Mouse (Mus musculus): ENCODE data around the gene Sppl3.
"Not testable (repeated sequence)": the region's sequence is repeated elsewhere in the genome, so short reads cannot be mapped to it uniquely, and the experiment has no call there.

Gene Sppl3

DNA sequence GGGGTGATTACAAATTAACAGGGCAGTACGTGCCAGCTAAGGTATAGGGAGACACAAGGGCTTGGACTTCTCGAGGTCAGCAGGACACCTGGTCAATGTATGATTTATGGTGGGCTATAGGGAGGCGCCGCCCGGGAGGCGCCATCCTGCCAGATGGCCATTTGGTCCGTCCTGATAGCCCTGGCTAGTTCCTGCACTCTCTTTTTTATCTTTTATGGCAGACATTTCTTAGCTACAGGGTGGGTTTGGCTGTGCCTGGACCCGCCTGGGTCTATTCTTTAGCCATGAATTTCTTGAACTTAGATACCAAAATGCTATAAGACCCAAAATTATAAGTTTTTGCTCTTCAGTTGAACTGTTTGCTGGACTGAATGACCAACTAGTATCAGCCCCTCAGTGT, 62.4 kb downstream of the Sppl3 start:
- not testable (repeated sequence) for DNase-seq (ENCODE audit: low read depth, low spot score)

DNA sequence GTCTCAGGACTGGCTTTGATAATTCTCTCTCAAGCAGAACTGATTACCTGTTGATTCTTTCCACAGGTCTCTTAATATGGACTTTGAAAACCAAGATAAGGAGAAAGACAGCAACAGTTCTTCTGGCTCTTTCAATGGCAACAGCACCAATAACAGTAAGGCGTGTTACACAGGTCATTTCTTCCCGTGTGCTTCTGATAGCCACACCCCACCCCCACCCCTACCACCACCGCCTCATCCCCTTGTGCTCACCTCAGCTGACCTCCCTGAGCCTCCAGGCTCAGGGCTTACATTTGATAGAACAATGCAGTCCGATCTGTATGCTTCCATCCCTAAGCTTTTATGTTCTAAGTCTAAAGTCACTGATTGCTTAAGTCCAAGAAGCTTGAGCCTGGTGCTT, 63.8 kb downstream of the Sppl3 start:
- no peak for DNase-seq (ENCODE audit: low read depth, low spot score)

DNA sequence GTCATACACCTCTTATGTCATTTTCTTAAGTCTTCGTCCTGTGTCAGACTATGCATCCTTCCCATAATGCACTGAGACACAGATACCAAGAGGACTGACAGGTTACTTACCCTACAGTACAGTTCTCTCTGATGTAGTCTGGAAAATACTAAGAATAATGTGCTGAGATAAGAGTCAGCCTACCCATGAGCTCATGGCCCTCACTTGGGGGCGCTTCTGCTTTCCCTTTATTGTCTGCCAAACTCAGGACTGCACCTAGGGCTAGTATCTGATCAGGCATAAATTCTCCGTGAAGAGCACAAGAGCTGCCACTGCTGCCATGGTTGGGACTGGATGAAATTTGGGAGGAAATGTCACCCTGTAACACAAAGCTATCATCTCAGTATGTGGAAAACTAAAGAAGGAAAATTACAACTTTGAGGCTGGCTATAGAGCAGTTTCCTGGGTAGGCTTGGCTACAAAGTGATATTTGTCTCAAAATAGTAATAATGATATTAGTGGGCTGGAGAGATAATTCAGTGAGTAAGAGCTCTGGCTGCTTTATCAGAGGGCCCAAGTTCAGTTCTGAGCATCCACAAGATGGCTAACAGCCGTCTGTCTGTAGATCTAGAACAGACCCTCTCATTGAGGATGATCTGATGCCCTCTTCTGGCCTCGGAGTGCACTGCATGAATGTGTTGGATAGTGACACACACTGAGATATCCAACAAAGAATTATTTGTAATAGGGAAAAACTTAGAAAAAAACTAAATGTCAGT, 65.4 kb downstream of the Sppl3 start:
- DNase-seq (ENCODE audit: low read depth, low spot score), result no peak

DNA sequence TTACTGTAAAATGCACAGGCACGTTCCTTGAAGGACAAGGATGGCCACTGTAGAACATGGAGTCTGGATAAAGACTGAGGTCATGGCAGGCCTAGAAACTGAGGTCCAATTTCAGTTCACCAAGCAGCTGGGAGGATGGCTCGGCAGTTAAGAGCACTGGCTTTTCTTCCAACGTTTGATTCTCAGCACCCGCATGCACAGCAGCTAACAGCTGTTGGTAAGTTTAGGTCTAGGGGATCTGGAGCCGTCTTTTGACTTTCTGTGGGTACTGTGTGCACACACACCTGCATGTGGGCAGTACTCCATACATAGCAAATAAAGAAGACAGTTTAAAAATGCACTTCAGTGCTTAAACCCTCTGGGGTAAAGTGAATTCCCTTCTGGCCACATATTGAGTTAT, 70.7 kb downstream of the Sppl3 start:
- no peak for DNase-seq (ENCODE audit: low read depth, low spot score)

DNA sequence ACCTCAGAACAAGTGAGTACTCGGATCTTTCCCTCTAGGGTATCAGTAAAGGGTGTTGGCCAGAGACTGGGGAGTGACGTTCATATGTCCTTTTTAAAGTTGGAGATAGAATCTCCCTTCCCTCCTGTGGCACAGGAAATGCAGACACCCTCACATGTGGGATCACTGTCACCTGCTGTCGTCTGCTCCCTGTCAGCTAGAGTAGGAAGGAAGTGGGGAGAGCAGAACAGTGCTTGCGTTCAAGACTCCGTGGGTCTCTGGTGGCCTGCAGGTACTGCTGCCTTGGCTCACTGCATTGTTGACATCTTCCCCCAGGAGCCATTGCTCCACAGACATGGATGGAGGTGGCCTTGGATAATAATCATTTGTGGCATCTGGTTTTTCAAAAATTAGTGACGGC, 72.6 kb downstream of the Sppl3 start:
- DNase-seq (ENCODE audit: low read depth, low spot score), result no peak

DNA sequence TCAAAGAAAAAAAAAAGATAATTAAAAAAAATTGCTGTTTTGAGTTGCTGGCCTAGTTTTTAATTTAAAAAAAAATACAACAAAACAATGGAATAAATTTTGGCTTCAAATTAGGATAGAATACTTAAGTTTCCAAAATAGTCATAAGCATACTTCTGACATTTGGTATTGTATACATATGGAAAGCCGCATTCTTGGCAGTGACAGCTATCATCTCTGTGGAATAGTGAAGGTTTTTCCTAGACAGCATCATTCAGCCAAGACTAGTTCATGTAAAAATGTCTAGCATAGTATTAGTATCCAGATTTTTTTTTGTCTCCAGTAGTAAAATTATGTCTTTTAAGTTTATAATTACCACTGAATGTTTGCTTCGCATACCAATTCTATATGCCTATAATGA, 74.7 kb downstream of the Sppl3 start:
- DNase-seq (ENCODE audit: low read depth, low spot score), result no peak

DNA sequence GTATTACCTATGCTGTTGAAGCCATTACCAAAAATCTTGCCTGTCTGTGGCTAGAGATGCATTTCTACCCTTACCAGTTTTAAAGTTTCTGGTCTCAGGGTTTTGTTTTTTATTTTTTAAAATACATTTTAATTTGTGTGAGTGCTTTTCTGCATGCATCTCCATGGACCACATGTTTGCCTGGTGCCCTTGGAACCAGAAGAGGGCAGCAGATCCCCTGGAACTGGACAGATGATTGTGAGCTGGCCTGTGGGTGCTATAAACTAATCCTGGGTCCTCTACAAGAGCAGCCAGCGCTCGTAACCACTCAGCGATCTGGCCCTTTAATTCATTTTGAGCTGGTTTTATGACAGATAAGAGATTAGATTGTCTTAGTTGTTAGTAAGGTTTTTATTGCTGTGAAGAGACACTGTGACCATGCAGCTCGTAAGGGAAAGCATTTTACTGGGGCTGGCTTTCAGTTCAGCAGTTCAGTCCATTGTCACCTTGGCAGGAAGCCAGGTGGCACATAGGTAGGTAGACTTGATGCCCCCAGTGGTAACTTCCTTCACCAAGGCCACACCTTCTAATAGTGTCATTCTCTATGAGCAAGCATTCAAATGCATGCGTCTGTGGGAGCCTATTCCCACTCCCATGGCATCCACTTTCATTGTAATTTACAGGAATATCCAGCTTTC, 78.8 kb downstream of the Sppl3 start:
- no peak for DNase-seq (ENCODE audit: low read depth, low spot score)

DNA sequence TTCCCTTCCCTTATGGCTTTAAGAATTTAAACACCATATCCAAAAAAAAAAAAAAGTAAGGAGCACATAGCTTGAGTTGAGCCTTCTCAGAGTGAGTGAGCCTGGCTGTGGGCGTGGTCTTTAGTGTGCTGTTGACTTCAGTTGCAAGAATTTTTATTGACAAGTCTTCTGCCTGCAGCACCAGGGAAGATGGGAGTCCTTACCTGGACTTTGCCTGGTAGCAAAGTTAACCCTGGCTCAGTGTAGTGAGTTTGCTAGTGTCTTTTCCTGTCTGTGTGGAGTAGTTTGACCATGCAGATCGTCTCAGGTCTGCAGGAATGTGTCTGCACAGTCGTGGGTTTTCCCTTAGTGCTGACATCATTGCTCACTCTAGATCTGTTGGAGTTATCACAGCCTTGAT, 80.1 kb downstream of the Sppl3 start:
- no peak for DNase-seq (ENCODE audit: low read depth, low spot score)

DNA sequence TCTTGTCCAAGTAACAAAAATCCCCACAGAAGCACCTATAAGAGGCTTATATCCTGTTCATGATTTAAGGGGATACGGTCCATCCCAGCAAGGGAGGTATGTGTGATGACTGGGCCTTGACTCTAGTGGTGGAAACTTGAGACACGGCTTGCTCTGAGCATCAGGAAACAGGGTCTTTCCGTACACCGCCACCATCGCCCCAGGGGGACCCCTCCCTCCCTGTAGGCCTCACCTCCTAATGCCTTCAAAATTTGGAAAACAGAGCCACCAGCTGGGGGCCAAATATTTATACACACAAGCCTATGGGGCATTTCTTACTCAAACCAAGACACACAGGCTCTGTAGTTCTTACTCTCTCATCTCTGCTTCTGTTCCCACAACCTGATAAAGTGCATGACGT, 80.8 kb downstream of the Sppl3 start:
- DNase-seq (ENCODE audit: low read depth, low spot score), result no peak

DNA sequence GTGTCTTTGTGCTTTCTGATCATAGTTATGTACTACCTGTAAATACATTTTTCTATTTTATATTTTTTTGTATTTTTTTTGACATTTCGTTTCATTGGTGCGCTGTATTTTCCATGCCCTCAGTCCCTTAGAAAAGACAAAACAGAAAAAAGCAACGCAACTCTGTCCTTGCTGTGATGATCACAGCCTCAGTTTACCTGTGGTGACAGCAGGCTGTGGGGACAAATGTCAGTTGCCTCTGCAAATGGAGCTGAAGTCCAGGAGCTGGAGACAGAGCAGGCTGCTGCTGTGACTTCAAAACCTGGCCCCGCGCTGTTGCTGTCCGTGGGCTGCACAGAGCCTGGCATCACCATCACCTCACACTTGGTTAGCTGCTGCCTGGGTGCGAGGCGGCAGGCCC, 87.3 kb downstream of the Sppl3 start, which contains the start of gene Gm10401:
Gene Gm10401, minus strand, starts transcription at position 101 of the 400 bp plus-strand sequence.
- DNase-seq (ENCODE audit: low read depth, low spot score), result no peak

DNA sequence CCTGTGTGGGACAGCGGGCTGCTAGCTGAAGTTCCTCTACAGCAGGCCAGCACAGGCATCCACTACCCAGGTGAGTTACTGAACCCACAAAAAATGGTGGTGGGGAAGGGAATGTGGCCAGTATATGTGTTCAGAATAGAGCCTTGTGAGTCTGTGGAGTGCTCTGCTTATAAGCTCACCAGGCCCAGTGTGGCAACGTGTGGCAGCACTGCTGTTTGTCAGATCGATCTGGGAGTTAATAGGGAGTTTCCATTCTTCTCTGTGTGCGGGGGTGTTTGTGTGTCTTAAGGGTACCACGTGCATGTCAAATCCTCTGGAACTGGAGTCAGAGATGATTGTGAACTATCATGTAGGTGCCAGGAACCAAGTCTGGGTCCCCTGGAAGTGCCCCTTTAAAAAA, 88.6 kb downstream of the Sppl3 start:
- no peak for DNase-seq (ENCODE audit: low read depth, low spot score)

DNA sequence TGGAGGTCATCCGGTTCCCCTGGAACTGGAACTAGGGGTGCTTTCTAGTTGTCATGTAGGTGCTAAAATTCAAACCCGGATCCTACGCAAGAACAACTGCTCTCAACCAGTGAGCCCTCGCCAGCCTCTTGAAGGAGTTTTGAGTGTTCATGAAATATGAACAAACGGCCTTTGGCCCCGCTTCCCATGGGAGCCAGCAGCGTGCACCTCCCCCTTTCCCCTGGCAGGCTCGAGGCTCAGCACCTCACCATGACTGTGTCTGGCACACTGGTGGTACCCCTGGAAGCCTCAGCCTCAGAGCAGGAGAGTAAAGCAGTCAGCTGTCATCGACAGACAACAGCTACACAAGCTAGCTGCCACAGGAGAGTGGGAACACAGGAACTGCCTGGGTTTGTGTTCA, 89.1 kb downstream of the Sppl3 start:
- DNase-seq (ENCODE audit: low read depth, low spot score), result no peak

DNA sequence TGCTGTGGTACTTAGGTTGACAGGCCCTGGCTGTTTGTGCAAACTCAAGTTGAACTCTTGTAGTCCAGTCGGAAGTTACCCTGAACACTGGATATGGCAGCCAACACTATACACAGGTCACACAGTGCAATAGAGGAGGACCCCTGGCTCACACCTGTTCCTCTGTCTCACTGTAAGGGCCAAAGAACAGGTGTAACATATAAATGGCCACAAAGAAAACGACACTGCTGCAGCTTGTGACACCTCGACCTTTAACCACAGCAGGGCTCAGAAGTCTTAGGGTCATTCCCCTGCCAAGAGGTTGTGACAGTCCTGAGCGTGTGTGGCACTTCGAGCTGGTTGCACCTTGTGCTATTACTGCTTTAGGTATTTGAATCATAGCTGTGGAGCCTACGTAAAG, 89.5 kb downstream of the Sppl3 start:
- no peak for DNase-seq (ENCODE audit: low read depth, low spot score)

DNA sequence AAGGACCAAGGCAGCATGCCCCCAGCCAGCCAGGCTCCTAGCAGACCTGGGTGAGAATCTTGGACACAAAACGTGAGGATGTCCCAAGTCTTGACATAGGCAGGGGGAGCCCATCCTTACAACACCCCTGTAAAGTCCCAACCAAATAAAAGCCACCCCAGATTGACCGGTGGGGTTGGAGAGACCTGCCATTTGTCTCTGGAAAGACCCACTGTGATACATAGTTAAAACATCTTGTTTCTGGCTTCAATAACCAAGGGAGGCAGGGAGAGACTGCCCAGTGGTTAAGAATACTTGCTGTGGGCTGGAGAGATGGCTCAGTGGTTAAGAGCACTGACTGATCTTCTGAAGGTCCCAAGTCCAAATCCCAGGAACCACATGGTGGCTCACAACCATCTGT, 91.3 kb downstream of the Sppl3 start:
- DNase-seq (ENCODE audit: low read depth, low spot score), result no peak

DNA sequence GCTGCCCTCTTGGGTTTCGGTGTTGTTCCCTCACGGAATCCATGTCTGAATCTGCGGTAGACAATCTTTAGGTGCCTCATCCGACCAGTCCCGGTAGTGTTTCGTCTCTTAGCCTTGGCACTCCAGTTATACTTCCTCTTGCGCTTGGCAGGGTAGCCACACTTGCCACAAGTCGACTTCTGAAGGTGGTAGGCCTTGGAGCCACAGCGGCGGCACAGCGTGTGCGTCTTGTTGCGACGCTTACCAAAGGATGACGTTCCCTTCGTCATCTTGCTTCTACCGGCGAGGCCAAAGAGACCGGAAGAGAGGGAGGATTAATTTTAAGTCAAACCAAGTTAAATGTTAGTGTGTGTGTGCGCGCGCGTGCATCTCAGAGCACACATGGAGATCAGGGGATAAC, 92.3 kb downstream of the Sppl3 start:
- not testable (repeated sequence) for DNase-seq (ENCODE audit: low read depth, low spot score)

DNA sequence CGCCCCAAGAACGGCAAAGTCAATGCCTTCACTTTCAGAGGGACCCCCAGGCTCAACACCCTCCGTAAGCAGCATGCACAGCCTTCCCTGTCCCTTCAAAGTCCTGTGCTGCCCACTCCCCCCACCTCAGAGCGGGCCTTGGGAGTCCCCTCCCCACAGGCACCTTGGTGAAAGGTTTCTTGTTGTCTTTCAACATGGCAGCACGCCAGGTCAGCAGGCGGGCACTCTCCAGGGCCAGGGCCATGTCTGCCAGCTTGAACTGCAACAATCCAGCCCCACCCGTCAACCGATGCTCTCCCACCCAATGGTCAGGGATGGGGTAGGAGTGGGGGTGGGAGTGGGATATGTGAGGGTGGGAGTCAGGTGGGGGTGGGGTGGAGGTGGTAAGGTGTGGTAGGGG, 100.2 kb downstream of the Sppl3 start:
- no peak for DNase-seq (ENCODE audit: low read depth, low spot score)

DNA sequence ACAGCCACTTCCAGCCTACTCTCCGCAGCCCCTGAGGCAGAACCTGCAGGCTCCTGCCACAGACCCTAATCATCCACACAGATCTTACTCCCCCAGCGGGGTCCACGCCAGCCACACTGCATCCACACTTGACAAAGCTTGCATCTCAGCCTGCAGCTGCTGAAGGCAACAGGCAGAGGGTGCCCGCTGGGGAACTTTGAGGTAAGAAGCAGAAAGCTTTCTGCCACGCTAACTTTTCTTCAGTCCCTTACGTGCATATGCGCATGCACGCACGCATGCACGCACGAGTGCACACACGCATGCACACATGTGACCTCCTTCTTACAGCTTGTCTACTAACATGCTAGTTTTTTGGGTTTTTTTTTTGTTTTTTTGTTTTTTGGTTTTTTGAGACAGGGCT, 102.3 kb downstream of the Sppl3 start:
- DNase-seq (ENCODE audit: low read depth, low spot score), result no peak

DNA sequence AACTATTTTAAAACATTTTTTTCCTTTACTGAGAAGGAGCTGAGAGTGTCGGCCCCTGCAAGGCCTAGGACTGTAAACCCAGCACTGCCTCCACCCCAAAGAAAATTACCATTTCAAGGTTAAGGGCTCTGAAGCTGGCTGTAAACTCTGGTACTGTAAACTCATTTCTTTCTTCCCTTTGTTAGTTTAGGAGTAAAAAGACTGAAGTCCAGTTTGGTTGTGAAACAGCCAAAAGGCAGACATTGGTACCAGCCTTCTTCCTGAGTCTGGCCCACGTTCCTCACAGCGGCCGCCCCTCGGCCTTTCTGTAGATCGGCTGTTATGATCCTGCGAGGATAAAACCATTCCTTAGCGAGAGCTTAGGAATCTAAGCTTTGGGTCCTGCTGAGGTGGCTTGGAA, 103.6 kb downstream of the Sppl3 start:
- DNase-seq (ENCODE audit: low read depth, low spot score), result no peak

DNA sequence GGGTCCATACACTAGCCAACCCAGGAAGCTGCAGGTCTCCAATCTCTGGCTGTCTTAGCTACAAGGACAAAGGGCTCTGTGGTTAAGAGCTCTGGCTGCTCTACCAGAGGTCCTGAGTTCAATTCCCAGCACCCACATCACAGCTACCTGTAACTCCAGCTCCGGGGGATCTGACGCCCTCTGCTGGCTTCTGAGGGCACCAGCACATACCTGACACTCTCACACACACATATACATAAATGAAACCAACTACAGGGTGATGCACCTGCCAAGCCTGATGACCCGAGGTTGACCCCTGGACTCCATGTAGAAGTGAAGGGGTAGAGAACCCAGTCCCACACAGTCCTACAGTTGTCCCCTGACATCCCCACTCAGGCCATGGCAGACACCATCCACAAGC, 105.5 kb downstream of the Sppl3 start:
- no peak for DNase-seq (ENCODE audit: low read depth, low spot score)

DNA sequence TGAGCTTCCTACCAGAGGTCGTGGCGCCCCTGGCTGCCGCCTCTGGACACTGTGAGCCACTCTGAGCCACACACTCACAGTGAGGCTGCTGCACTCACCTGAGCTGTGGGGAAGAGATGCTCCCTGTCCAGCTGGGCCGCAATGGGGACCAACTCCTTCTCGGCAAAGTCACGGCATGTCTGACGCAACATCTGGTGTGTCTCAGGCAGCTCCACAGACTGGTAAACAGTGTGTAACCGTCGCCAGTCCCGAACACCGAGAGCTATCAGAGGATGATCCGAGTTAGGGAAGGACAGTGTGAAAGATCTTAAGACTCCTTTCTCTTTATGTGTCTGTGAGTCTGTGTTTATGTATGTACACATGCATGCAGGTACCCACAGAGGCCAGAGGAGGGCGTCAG, 106.5 kb downstream of the Sppl3 start:
- DNase-seq (ENCODE audit: low read depth, low spot score), result no peak

DNA sequence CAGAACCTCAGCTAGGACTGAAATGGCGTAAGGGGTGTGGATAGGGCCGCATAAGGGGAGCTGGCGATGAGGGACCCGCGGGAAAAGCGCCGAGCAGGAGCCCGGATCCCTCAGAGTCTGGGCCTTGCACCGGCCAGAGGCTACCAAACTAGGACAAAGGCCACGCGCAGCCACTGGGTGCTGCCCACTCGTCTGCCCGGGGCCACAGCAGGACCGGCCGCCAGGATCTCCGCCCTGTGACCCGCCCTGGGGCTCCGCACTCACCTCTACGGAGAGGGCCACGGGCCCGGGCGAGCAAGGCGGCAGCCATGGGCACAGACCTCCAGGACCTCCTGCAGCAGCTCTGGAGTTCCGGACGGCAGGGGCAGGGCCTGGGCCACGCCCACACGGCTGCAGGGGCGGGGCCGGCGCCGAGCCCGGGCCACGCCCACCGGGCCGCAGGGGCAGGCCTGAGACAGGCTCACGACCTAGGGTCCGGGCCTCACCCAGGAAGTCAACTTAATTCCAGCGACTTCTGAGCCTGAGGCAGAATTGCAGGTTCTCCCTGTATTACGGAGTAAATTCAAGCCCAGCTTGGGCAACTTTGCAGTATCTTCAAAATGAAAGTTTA, 108.1 kb downstream of the Sppl3 start, which contains the start of gene Acads:
Gene Acads, minus strand, starts transcription at position 386 of the 610 bp plus-strand sequence.
- peak; percentile 57 for DNase-seq (ENCODE audit: low read depth, low spot score)

DNA sequence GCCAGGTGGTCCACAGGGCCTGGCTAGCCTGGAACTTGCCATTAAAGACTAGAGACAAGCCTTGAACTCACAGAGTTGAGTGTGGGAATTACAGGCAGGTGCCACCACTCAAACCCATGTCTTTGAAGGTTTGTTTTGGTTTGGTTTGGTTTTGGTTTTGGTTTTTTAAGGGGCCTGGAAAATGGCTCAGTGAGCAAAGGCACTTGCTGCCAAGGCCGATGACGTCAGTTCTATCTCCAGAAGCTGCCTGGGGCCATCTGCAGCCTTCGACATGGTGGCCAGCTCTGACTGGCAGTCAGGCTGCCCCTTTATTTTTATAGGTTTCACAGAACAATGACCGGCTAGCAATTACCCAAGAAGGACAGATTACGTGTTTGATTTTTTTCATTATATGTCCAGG, 110.0 kb downstream of the Sppl3 start:
- DNase-seq (ENCODE audit: low read depth, low spot score), result no peak

DNA sequence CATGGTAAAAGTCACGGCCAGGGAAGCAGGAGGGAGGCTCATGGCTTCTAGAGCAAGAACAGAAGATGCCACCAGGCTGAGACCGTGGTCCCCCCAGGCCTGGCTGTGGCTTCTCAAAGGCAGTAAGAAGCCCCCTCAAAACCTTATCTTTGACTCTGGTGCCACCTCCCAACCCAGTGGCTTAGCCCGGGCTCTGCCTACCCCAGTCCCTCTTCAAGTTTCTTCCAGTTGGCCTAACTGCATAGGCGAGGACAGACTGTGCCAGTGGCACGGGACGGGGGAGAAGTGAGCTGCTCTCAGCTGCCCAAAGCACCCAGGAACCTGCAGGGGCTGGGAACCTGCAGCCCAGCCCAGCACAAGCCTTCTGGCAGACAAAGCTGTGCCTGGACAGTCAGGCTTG, 113.8 kb downstream of the Sppl3 start:
- DNase-seq (ENCODE audit: low read depth, low spot score), result no peak
